Mouse (Mus musculus): ENCODE data around the gene Pnpla8. TPM values are rescaled to one million over a fixed set of nuclear protein-coding genes. Genes with fewer than 3 reads are reported as not detected.

Gene Pnpla8
- polyA plus RNA-seq (2017; shearing (Covaris generic)): 42.4 TPM

GRCm38 (mm10) chr12:44221070-44221469 is at the start of gene Pnpla8:
Gene Pnpla8, plus strand, starts transcription at chr12:44221370.

DNA sequence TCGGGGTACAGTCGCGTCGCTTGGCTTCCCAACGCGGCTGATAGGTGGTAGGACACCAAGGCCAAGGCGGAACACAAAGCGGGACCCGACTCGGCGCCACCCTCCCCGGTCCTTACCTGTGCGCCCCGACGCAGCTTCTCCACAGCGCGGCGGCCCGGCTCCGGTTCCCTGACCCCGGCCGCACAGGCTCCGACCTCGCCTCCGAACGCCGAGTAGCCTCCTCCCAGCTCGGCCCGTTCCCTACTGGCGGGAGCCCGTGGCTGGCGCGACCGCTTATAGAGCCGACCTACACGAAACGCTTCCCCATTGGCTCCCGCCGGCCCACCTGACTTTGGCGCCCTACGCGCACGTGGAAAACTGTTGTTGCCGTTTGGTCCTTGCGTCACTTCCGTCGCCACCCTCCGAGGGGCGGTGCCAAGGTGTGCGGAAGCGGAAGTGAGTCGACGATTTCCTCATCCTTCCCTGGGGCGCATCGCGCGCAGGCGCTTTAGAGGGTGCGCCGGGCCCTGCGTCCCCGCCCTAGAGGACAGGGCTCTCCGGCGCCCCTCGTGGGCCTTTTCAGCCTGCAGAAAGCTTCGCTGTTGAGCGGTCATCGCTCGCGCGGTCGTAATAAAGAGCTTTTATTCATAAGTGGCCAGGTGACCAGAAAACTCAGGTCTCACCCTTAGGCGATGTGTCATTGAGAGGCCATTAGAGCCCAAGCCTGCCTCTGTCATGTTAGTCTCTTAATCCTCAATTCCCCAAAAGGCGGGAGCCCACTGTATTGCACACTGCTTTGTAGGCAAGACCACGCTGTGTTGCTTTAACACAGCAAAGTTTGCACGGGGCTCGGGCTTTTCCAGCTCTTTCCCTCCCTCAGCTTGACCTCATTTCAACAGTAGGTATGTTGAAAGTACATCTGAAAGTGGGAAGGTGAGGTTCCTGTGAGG is 11.1 kb upstream of the Pnpla8 start, which contains the start of gene Dnajb9:
Gene Dnajb9, minus strand, starts transcription at position 503 of the 929 bp plus-strand sequence.

DNA sequence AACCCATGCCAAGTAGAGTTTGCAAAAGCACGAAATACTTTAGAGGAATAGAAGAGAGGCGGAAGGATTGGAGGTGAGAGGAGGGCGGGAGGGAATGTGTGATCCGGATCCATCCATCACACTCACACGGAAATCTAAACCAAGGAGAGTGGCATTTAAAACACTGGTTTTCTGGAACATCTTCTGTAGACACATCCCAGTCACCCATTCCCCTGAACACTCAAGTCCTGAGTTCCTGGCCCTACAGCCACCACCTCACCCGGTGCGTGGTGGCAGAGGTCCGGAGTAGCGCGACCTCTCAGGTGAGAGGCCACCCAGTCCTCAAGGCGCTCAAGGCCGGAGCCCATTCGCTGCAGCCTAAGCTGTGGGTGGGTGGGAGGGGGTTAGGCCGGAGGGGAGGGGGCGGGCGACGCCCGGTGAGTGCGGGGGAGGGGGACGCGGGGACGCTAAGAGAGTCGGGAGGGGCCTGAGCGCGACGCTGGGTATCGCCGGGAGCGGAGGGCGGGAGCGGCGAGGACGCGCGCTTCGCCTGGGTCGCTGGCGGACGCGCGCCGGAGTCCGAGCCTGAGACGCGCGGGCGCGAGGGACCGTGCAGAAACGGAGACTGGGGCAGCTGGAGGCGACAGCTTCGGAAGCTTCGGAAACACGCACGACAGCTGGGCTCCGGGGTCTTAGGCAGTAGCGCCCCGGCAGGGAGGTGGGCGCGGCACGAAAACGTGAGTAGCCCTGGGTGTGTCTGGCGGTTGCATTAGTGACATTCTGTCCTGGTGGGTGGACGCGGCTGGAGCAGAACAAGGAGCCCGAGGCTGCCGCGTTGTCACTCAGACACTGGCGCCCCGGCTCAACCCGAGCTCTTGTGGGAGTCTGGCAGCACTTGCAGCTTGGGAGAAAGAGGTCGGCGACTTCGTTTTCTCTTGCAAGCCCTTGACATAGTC is 107.5 kb downstream of the Pnpla8 start, which contains the start of gene Nrcam:
Gene Nrcam, plus strand, starts transcription at position 505 of the 935 bp plus-strand sequence.

Other genes with a start within 250 kb of the Pnpla8 start
- 12.9 TPM for gene Dnajb9, start 11.0 kb upstream of the Pnpla8 start, polyA plus RNA-seq (2017; shearing (Covaris generic))
- 0.26 TPM for gene Nrcam, start 107.5 kb downstream of the Pnpla8 start, polyA plus RNA-seq (2017; shearing (Covaris generic))

All from CD4-positive, CD25-positive, alpha-beta regulatory T cell (primary cell).